Comparison of ENCODE assay signal across 8 mouse cellular contexts in genomic region chr10:67644280-67644679, GRCm38 (mm10).
A peak's percentile ranks its signal among the peaks of the same experiment; 100 is the strongest.
DNase-seq lines count a peak whose midpoint lies in the region; TF ChIP-seq lines count a peak whose summit lies in the region.

No protein-coding gene starts in this region.

- no peaks in the 10 kb centered on the region for H3K27me3 ChIP-seq in kidney, adult 2 months (replicated peaks; ENCODE audit: control insufficient read depth, insufficient read depth, low read length)
- H3K27me3 ChIP-seq in splenic B cell, adult 2 months (ENCODE audit: control insufficient read depth, insufficient read depth, low read length, poor library complexity, severe bottlenecking): no peaks in the 10 kb centered on the region

- H3K36me3 ChIP-seq in kidney, adult 2 months (ENCODE audit: control insufficient read depth, insufficient read depth, low read length): no peaks in the 10 kb centered on the region
- H3K36me3 ChIP-seq in splenic B cell, adult 2 months (ENCODE audit: control insufficient read depth, insufficient read depth, low read length, poor library complexity, severe bottlenecking): no peaks in the 10 kb centered on the region

- DNase-seq in layer of hippocampus, adult 9-11 months: peak; percentile 11
- no peak for DNase-seq in layer of hippocampus, adult 18-20 months (ENCODE audit: low spot score in 2 of 2)
- DNase-seq in kidney, adult 2 months: peak; percentile 62
- DNase-seq in splenic B cell, adult 2 months (ENCODE audit: low read depth, low spot score): peak; percentile 70
- no peak for DNase-seq in cerebellum, adult 11-12 months
- no peak for DNase-seq in cerebellum, adult 9-11 months
- DNase-seq in frontal cortex, adult 2 months (ENCODE audit: extremely low spot score in 1 of 2, low spot score in 1 of 2): no peak

- H3K4me1 ChIP-seq in bone marrow, adult 2 months (ENCODE audit: control insufficient read depth, insufficient read depth, low read length): peaks cover 2% of the 10 kb centered on the region; the same call in 1 of the 2 replicates
- H3K4me1 ChIP-seq in kidney, adult 2 months (ENCODE audit: control insufficient read depth, insufficient read depth, low read length): 0 out of 2 replicates have a peak, but pooled peaks cover 4% of the 10 kb centered on the region

- H3K27ac ChIP-seq in bone marrow, adult 2 months (ENCODE audit: control insufficient read depth, insufficient read depth, low read depth, low read length, poor library complexity): peak overlapping the region; percentile 66; the same call in 1 of the 2 replicates
- no peak overlapping the region for H3K27ac ChIP-seq in kidney, adult 2 months (ENCODE audit: insufficient read depth, low read depth, low read length)

- no peak for TF ChIP-seq POLR2A in bone marrow, adult 2 months (IDR thresholded peaks at IDR 0.05; ENCODE audit: borderline replicate concordance, control insufficient read depth, low read depth, low read length)
- TF ChIP-seq POLR2A in kidney, adult 2 months (IDR thresholded peaks at IDR 0.05; ENCODE audit: low read depth, low read length): no peak

- WGBS in bone marrow, adult 2 months: 51% methylated on average over 1 of the region's 1 CpGs
- 45% methylated on average over 1 of the region's 1 CpGs for WGBS in kidney, adult 2 months

- no peak for TF ChIP-seq CTCF in bone marrow, adult 2 months (IDR thresholded peaks at IDR 0.05; ENCODE audit: control insufficient read depth, insufficient read depth, low read length)
- TF ChIP-seq CTCF in kidney, adult 2 months (conservative IDR thresholded peaks at IDR 0.05; ENCODE audit: insufficient read depth, insufficient read length, low read depth, low read length): no peak

- no peak overlapping the region for H3K4me3 ChIP-seq in bone marrow, adult 2 months (replicated peaks; ENCODE audit: control insufficient read depth, low read depth, low read length)
- no peak overlapping the region for H3K4me3 ChIP-seq in kidney, adult 2 months (ENCODE audit: insufficient read depth, low read depth, low read length)

Comparison
In these comparisons a context has a peak if more than half of its experiments do, and no peak if none do; other contexts are left out.
1. DNase-seq: peak in layer of hippocampus, adult 9-11 months (single experiment), kidney, adult 2 months (single experiment) and splenic B cell, adult 2 months (single experiment); none in layer of hippocampus, adult 18-20 months (0 of 2), cerebellum, adult 11-12 months (single experiment), cerebellum, adult 9-11 months (single experiment) and frontal cortex, adult 2 months (0 of 2).